Mouse (Mus musculus) CD4-positive naive resting alpha-beta T cell, adult 76 days (primary cell): ENCODE results near the gene H2afj. TPM values are rescaled to one million over a fixed set of nuclear protein-coding genes. Genes with fewer than 3 reads are reported as not detected.

Experiments
- total RNA-seq: library from RNA; stranded (reverse); gene quantifications from one replicate; pipeline ENCODE4 v1.2.4, GENCODE M21; 2023

The H2afj gene
- total RNA-seq: 64.2 TPM

GRCm38 (mm10) chr6:136808014-136808417 lies at the start of gene H2afj:
Gene H2afj, plus strand, starts transcription at chr6:136808244.

DNA sequence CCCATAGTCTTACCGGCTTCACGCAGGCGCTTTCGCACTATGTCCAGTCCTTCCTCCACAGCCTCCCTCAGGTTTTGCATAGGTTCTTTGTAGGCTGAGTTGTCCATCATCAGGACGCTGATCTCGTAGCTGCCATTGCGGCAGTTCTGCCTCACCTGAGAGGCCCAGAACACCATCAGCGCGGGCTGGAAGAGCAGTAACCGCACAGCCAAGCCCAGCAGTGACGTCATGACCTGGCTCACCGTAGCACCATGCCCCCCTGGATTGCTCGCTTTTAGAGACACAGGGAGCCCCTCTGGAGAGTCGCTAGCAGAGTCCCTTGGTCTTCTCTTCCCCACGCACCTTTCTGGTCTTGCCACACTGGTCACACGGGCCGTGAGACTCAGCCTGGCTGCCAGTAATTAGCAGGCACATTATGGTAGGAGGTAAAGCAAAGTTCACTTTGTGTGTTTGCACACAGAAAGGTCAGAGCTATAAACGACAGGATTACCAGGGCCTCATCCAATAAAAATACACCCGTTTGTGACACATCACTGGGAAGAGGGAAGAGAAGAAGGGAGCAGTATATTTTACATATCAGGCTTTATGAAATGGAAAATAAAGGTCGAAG lies 26.6 kb upstream of the H2afj start, which contains the start of gene Gucy2c:
Gene Gucy2c (minus strand): TSS at position 389 of the 610 bp plus-strand sequence.

GRCm38 (mm10) chr6:136803739-136804633 lies 4.1 kb upstream of the H2afj start, which contains the start of gene Hist4h4:
Gene Hist4h4, minus strand, starts transcription at chr6:136804415.

DNA sequence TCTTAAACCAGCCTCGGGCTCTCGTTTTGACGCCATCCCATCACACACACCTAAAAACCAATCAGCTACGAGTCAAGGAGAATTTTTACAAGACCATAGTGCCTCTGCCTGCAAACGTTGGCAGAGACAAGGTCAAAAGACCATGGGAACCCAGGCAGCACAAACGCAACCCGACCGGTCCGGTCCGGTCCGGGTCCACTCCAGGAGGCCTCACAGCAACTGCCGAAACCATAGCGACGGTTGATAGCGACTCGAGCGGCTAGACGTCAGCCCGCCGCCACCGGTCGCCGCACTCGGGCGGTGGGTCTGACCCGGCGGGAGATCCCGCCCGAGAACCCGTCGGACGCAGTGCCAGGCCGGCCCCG lies 19.5 kb downstream of the H2afj start, which contains the start of gene BC049715:
Gene BC049715 (plus strand): TSS at position 111 of the 365 bp plus-strand sequence.

DNA sequence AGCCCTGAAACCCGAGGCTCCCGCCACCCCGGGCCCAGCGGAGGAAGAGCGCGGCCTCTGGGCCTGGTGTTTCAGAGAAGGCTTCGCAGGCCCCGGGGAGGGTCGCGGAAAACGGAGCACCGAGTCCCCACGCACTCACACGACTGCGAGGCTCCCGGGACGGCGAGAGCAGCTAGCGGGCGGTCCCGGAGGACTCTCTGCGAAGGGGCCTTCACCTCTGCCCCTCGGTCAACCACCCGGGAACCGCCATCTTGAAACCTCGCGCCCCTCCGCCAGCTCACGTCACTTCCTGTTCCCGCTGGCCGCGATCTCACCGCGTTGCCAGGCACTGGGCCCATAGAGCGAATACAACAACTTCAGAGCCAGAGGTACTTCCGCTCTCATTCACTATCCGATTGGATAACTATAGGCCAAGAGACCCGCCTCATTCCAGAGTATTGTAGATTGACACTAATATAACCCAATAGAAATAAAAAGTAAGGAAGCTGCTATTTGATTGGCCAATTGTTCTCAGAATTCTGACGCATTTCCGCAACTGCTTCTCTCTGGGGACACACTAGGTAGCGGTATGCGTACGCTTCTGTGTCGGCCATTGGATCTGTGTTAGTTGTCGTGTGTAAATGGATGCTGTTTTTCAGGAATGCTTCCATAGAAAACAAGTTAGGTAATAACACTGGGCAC lies 20.0 kb downstream of the H2afj start, which contains the start of gene Wbp11:
Gene Wbp11 (minus strand): TSS at position 353 of the 681 bp plus-strand sequence.

GRCm38 (mm10) chr6:136835352-136835751 lies 27.3 kb downstream of the H2afj start, which contains the start of gene Smco3:
Gene Smco3, minus strand, starts transcription at chr6:136835452.

DNA sequence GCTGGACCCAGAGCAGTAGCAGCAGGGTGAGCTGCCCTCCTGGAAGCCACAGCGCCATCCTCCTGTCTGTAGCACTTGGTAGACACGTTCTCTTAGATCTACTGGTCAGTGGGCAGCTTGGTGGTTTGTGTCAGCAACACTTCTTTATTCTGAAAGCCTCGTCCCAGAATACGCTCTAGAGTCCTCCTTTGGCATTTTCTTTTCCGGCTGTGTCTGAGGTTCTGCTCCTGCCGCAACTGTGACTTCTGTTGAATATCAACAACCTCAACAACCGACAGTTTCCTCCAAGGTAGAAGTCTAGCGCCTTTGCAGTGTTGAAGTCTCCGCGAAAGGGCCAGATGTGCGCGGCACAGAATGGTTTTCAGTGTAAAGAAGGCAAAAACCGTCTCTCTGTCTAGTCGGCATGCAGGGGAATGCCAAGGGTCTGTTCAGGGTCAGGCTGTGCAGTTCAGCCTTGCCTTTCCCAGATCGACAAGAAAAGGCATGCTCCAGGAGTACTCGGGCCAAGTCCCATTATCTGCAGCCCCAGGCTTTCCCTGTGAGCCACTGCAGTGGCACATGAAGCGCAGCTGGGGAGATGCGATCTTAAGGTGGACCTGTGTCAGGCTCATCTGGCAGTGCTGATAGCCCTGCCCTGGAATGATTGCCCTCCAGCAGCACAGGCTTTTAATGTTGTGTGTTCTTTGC lies 49.3 kb downstream of the H2afj start, which contains the start of gene Art4:
Gene Art4 (minus strand): TSS at position 548 of the 687 bp plus-strand sequence.

Other genes starting within 250 kb of the H2afj start
- gene Plbd1, start 146.3 kb upstream of the H2afj start, total RNA-seq: 11.3 TPM
- not detected for gene Gucy2c, start 26.5 kb upstream of the H2afj start, total RNA-seq
- 11.8 TPM for gene Hist4h4, start 3.8 kb upstream of the H2afj start, total RNA-seq
- 4.9 TPM for gene BC049715, start 19.4 kb downstream of the H2afj start, total RNA-seq
- gene Wbp11, start 20.0 kb downstream of the H2afj start, total RNA-seq: 192 TPM
- not detected for gene Smco3, start 27.2 kb downstream of the H2afj start, total RNA-seq
- 2.6 TPM for gene Art4, start 49.5 kb downstream of the H2afj start, total RNA-seq
- gene Mgp, start 67.6 kb downstream of the H2afj start, total RNA-seq: not detected
- 10.6 TPM for gene Erp27, start 113.9 kb downstream of the H2afj start, total RNA-seq
- not detected for gene Pde6h, start 115.6 kb downstream of the H2afj start, total RNA-seq
- 895 TPM for gene Arhgdib, start 133.7 kb downstream of the H2afj start, total RNA-seq